Mouse (Mus musculus): ENCODE measurements around the gene Cdrt4. TPM values are rescaled to one million over a fixed set of nuclear protein-coding genes. Genes with fewer than 3 reads are reported as not detected.

The Cdrt4 gene
- total and polyA plus RNA-seq, 2 experiments from 2014 or later = not detected

- Histone ChIP-seq H3K4me1 (ENCODE audit: insufficient read depth, low read length) (no peaks in the 10 kb centered on the region), H3K4me2 (ENCODE audit: low read depth, low read length, poor library complexity, severe bottlenecking) (no peak overlapping the region), H3K9ac (replicated peaks; ENCODE audit: low read length, poor library complexity, severe bottlenecking) (no peak overlapping the region), H3K9me3 (ENCODE audit: low read length) (no peaks in the 10 kb centered on the region), H3K36me3 (ENCODE audit: insufficient read depth, low read length) (no peaks in the 10 kb centered on the region), H3K4me3 (ENCODE audit: low read depth, low read length) (no peak overlapping the region), H3K27ac (ENCODE audit: low read depth, low read length) (no peak overlapping the region), H3K27me3 (ENCODE audit: insufficient read depth, low read length) (no peaks in the 10 kb centered on the region)
- ATAC-seq (ENCODE audit: low FRiP score) = no peak
- no peak for DNase-seq (ENCODE audit: low spot score)
- TF ChIP-seq CTCF (IDR thresholded peaks at IDR 0.05) = no peak
- 85% methylated on average over 11 of the region's 11 CpGs for WGBS
Measured at GRCm38 (mm10) chr11:62934795-62935514, 16.0 kb upstream of the Cdrt4 start.

- no peak for ATAC-seq (ENCODE audit: low FRiP score)
- Histone ChIP-seq H3K27ac (ENCODE audit: low read depth, low read length) (no peak overlapping the region), H3K36me3 (ENCODE audit: insufficient read depth, low read length) (no peaks in the 10 kb centered on the region), H3K27me3 (ENCODE audit: insufficient read depth, low read length) (no peaks in the 10 kb centered on the region), H3K9ac (replicated peaks; ENCODE audit: low read length, poor library complexity, severe bottlenecking) (no peak overlapping the region), H3K4me2 (ENCODE audit: low read depth, low read length, poor library complexity, severe bottlenecking) (no peak overlapping the region), H3K4me1 (ENCODE audit: insufficient read depth, low read length) (no peaks in the 10 kb centered on the region), H3K9me3 (ENCODE audit: low read length) (no peaks in the 10 kb centered on the region), H3K4me3 (ENCODE audit: low read depth, low read length) (no peak overlapping the region)
- no peak for DNase-seq (ENCODE audit: low spot score)
- 91% methylated on average over 6 of the region's 6 CpGs for WGBS
- TF ChIP-seq CTCF (IDR thresholded peaks at IDR 0.05) = no peak
Measured at GRCm38 (mm10) chr11:62937986-62938385, 13.0 kb upstream of the Cdrt4 start.

GRCm38 (mm10) chr11:62938921-62939320 is 12.1 kb upstream of the Cdrt4 start:
- 49% methylated on average over 5 of the region's 5 CpGs for WGBS

GRCm38 (mm10) chr11:62940176-62940575 is 10.8 kb upstream of the Cdrt4 start:
- TF ChIP-seq CTCF (IDR thresholded peaks at IDR 0.05) = no peak
- Histone ChIP-seq H3K4me3 (ENCODE audit: low read depth, low read length) (no peak overlapping the region), H3K36me3 (ENCODE audit: insufficient read depth, low read length) (no peaks in the 10 kb centered on the region), H3K27ac (ENCODE audit: low read depth, low read length) (no peak overlapping the region), H3K9me3 (ENCODE audit: low read length) (no peaks in the 10 kb centered on the region), H3K27me3 (ENCODE audit: insufficient read depth, low read length) (no peaks in the 10 kb centered on the region), H3K4me1 (ENCODE audit: insufficient read depth, low read length) (no peaks in the 10 kb centered on the region), H3K4me2 (ENCODE audit: low read depth, low read length, poor library complexity, severe bottlenecking) (no peak overlapping the region), H3K9ac (replicated peaks; ENCODE audit: low read length, poor library complexity, severe bottlenecking) (no peak overlapping the region)
- ATAC-seq (ENCODE audit: low FRiP score) (no peak), DNase-seq (ENCODE audit: low spot score) (no peak)
- WGBS = 85% methylated on average over 3 of the region's 3 CpGs

More at GRCm38 (mm10) chr11:62938921-62939320, 12.1 kb upstream of the Cdrt4 start:
- no peaks in the 10 kb centered on the region for H3K27me3 ChIP-seq (ENCODE audit: insufficient read depth, low read length)
- H3K9ac ChIP-seq (replicated peaks; ENCODE audit: low read length, poor library complexity, severe bottlenecking) = no peak overlapping the region
- no peak for TF ChIP-seq CTCF (IDR thresholded peaks at IDR 0.05)
- ATAC-seq (ENCODE audit: low FRiP score) (no peak), DNase-seq (ENCODE audit: low spot score) (peak; percentile 15)
- H3K4me3 ChIP-seq (ENCODE audit: low read depth, low read length) = no peak overlapping the region
- no peaks in the 10 kb centered on the region for H3K36me3 ChIP-seq (ENCODE audit: insufficient read depth, low read length)
- H3K4me1 ChIP-seq (ENCODE audit: insufficient read depth, low read length) = no peaks in the 10 kb centered on the region
- no peak overlapping the region for H3K4me2 ChIP-seq (ENCODE audit: low read depth, low read length, poor library complexity, severe bottlenecking)
- 0 out of 2 replicates have a peak overlapping the region, but pooled peaks have one; percentile 26 for H3K27ac ChIP-seq (ENCODE audit: low read depth, low read length)
- H3K9me3 ChIP-seq (ENCODE audit: low read length) = no peaks in the 10 kb centered on the region

GRCm38 (mm10) chr11:62943538-62943937 is 7.5 kb upstream of the Cdrt4 start:
- Histone ChIP-seq H3K9ac (replicated peaks; ENCODE audit: low read length, poor library complexity, severe bottlenecking) (no peak overlapping the region), H3K4me3 (ENCODE audit: low read depth, low read length) (no peak overlapping the region), H3K27me3 (ENCODE audit: insufficient read depth, low read length) (no peaks in the 10 kb centered on the region), H3K27ac (ENCODE audit: low read depth, low read length) (no peak overlapping the region), H3K4me2 (ENCODE audit: low read depth, low read length, poor library complexity, severe bottlenecking) (no peak overlapping the region), H3K4me1 (ENCODE audit: insufficient read depth, low read length) (no peaks in the 10 kb centered on the region), H3K36me3 (ENCODE audit: insufficient read depth, low read length) (no peaks in the 10 kb centered on the region), H3K9me3 (ENCODE audit: low read length) (no peaks in the 10 kb centered on the region)
- no peak for DNase-seq (ENCODE audit: low spot score)
- TF ChIP-seq CTCF (IDR thresholded peaks at IDR 0.05) = no peak
- WGBS = 87% methylated on average over 6 of the region's 6 CpGs
- no peak for ATAC-seq (ENCODE audit: low FRiP score)

- no peak for DNase-seq (ENCODE audit: low spot score)
- TF ChIP-seq CTCF (IDR thresholded peaks at IDR 0.05) = no peak
- ATAC-seq (ENCODE audit: low FRiP score) = no peak
- H3K9me3 ChIP-seq (ENCODE audit: low read length) = no peaks in the 10 kb centered on the region
- H3K4me1 ChIP-seq (ENCODE audit: insufficient read depth, low read length) = no peaks in the 10 kb centered on the region
- no peaks in the 10 kb centered on the region for H3K27me3 ChIP-seq (ENCODE audit: insufficient read depth, low read length)
- H3K36me3 ChIP-seq (ENCODE audit: insufficient read depth, low read length) = no peaks in the 10 kb centered on the region
- H3K27ac ChIP-seq (ENCODE audit: low read depth, low read length) = no peak overlapping the region
- H3K9ac ChIP-seq (replicated peaks; ENCODE audit: low read length, poor library complexity, severe bottlenecking) = no peak overlapping the region
- WGBS = 65% methylated on average over 4 of the region's 4 CpGs
- H3K4me2 ChIP-seq (ENCODE audit: low read depth, low read length, poor library complexity, severe bottlenecking) = no peak overlapping the region
- no peak overlapping the region for H3K4me3 ChIP-seq (ENCODE audit: low read depth, low read length)
Measured at GRCm38 (mm10) chr11:62945514-62945913, 5.5 kb upstream of the Cdrt4 start.
